Mouse (Mus musculus): ENCODE results near the gene Eri3. TPM values are rescaled to one million over a fixed set of nuclear protein-coding genes. Genes with fewer than 3 reads are reported as not detected.

Gene Eri3
- 8.1 TPM for polyA plus RNA-seq (2014; fragmentation: Illumina TruSeq; extraction: RNeasy Lipid Tissue Mini Kit (QIAGEN cat#74804); ENCODE audit: low read depth, low replicate concordance)

GRCm38 (mm10) chr4:117550140-117550851 is at the start of gene Eri3:
Gene Eri3 (plus strand): TSS chr4:117550365.

DNA sequence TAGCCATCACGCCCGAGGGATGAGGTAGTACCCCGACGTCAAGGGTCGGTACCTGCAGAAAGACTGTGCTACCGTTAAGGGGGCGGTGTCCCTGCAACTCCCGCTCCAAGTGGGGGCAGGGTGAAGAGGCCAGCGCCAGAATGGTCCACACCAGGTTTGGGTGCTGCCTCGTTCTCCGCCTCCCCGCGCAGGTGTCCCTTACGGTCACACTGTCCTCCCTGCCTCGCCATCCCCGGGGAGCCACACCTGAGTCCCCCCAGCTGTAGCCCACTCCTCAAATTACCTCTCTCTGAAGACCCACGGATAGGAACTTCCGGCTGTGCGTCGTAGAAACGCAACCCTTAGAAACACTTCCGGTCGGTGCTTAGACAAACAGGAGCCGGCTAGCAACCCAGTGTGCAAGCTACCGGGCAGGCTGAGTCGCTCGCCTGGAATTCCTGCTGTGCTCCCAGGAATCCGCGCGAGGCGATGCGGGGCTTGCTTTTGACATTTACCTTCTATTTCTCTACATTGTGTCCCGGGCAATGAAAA is 131.8 kb downstream of the Eri3 start, which contains the start of gene Dmap1:
Gene Dmap1, minus strand, starts transcription at position 343 of the 531 bp plus-strand sequence.

Other genes with a start within 250 kb of the Eri3 start
- 3.6 TPM for gene Rnf220, start 53.3 kb upstream of the Eri3 start, polyA plus RNA-seq (2014; fragmentation: Illumina TruSeq; extraction: RNeasy Lipid Tissue Mini Kit (QIAGEN cat#74804); ENCODE audit: low read depth, low replicate concordance)
- gene Dmap1, start 131.9 kb downstream of the Eri3 start, polyA plus RNA-seq (2014; fragmentation: Illumina TruSeq; extraction: RNeasy Lipid Tissue Mini Kit (QIAGEN cat#74804); ENCODE audit: low read depth, low replicate concordance), result 1.2 TPM
- gene Gm12845, start 174.0 kb downstream of the Eri3 start, polyA plus RNA-seq (2014; fragmentation: Illumina TruSeq; extraction: RNeasy Lipid Tissue Mini Kit (QIAGEN cat#74804); ENCODE audit: low read depth, low replicate concordance), result not detected
- not detected for gene Klf17, start 215.3 kb downstream of the Eri3 start, polyA plus RNA-seq (2014; fragmentation: Illumina TruSeq; extraction: RNeasy Lipid Tissue Mini Kit (QIAGEN cat#74804); ENCODE audit: low read depth, low replicate concordance)

Data from liver, adult 10 weeks (tissue).